Mouse (Mus musculus) hindbrain, embryonic 15.5 days (tissue): ENCODE measurements around the gene Ccr7. TPM values are rescaled to one million over a fixed set of nuclear protein-coding genes. Genes with fewer than 3 reads are reported as not detected.

Experiments used
- ATAC-seq: fragments of 200-750 bp; cut with Nextera tagmentation; 2 replicates; pipeline ENCODE4 v1.8.0; 2017; ENCODE audit warnings: low read depth, moderate number of reproducible peaks, moderate TSS enrichment; ENCODE audit not compliant: low FRiP score
- H3K27ac ChIP-seq: fragments of 300-500 bp; sonication (generic); replicated peaks from 2 replicates; pipeline ENCODE4 v1.5.1; 2015; ENCODE audit warnings: mild to moderate bottlenecking, inconsistent platforms
- H3K27me3 ChIP-seq: fragments of 300-500 bp; sonication (generic); 2 replicates; pipeline ENCODE4 v1.6.1; 2015; ENCODE audit warnings: control low read depth, inconsistent platforms
- H3K36me3 ChIP-seq: fragments of 300-500 bp; sonication (generic); 2 replicates; pipeline ENCODE4 v1.6.1; 2015; ENCODE audit warnings: control low read depth, inconsistent platforms
- H3K4me1 ChIP-seq: fragments of 300-500 bp; sonication (generic); replicated peaks from 2 replicates; pipeline ENCODE4 v1.6.1; 2015; ENCODE audit warnings: control low read depth, inconsistent platforms
- H3K4me2 ChIP-seq: fragments of 300-500 bp; sonication (generic); 2 replicates; pipeline ENCODE4 v1.6.1; 2015; ENCODE audit warnings: moderate library complexity, mild to moderate bottlenecking, inconsistent platforms
- H3K4me3 ChIP-seq: fragments of 300-500 bp; sonication (generic); 2 replicates; pipeline ENCODE4 v1.5.1; 2015; ENCODE audit warnings: mild to moderate bottlenecking, inconsistent platforms
- H3K9ac ChIP-seq: fragments of 300-500 bp; sonication (generic); 2 replicates; pipeline ENCODE4 v1.6.1; 2015; ENCODE audit warnings: inconsistent platforms
- H3K9me3 ChIP-seq: fragments of 300-500 bp; sonication (generic); 2 replicates; pipeline ENCODE4 v1.6.1; 2016; ENCODE audit warnings: control low read depth, inconsistent platforms
- WGBS: fragments of 180-500 bp; shearing (Covaris S2); methylation state at CpG from one replicate; pipeline ENCODE4 v1.1.7; 2015; 5-methylcytosine and 5-hydroxymethylcytosine counted together
- polyA plus RNA-seq: library from polyadenylated mRNA; unstranded; fragments of >200 nt; fragmentation: Nextera tagmentation; extraction: Ambion mirVana; gene quantifications from 2 replicates; pipeline ENCODE4 v1.2.1, GENCODE M21; 2015

The Ccr7 gene
- polyA plus RNA-seq, 1 experiment from 2014 or later, result 0.08 TPM

- no peak overlapping the region for H3K4me3 ChIP-seq
- no peaks in the 10 kb centered on the region for H3K36me3 ChIP-seq
- H3K4me2 ChIP-seq, result no peak overlapping the region
- H3K27ac ChIP-seq, result no peak overlapping the region
- no peaks in the 10 kb centered on the region for H3K4me1 ChIP-seq
- no peaks in the 10 kb centered on the region for H3K9me3 ChIP-seq
- 91% methylated on average over 2 of the region's 2 CpGs for WGBS
- ATAC-seq, result no peak
- H3K9ac ChIP-seq, result no peak overlapping the region
- no peaks in the 10 kb centered on the region for H3K27me3 ChIP-seq
These were observed 14.6 kb upstream of the Ccr7 start for GRCm38 (mm10) chr11:99169438-99169837.

GRCm38 (mm10) chr11:99168030-99168474 is 13.2 kb upstream of the Ccr7 start:
- Histone ChIP-seq H3K36me3 (no peaks in the 10 kb centered on the region), H3K4me3 (no peak overlapping the region), H3K4me1 (no peaks in the 10 kb centered on the region), H3K27me3 (no peaks in the 10 kb centered on the region), H3K9ac (no peak overlapping the region), H3K4me2 (no peak overlapping the region), H3K27ac (no peak overlapping the region), H3K9me3 (no peaks in the 10 kb centered on the region)
- no peak for ATAC-seq
- 64% methylated on average over 12 of the region's 12 CpGs for WGBS

- H3K9me3 ChIP-seq, result no peaks in the 10 kb centered on the region
- H3K4me2 ChIP-seq, result no peak overlapping the region
- no peaks in the 10 kb centered on the region for H3K36me3 ChIP-seq
- no peak for ATAC-seq
- H3K4me3 ChIP-seq, result no peak overlapping the region
- 89% methylated on average over 7 of the region's 7 CpGs for WGBS
- no peak overlapping the region for H3K27ac ChIP-seq
- no peaks in the 10 kb centered on the region for H3K4me1 ChIP-seq
- H3K9ac ChIP-seq, result no peak overlapping the region
- H3K27me3 ChIP-seq, result no peaks in the 10 kb centered on the region
These were observed 12.7 kb upstream of the Ccr7 start for GRCm38 (mm10) chr11:99167576-99167975.

GRCm38 (mm10) chr11:99166241-99166640 is 11.4 kb upstream of the Ccr7 start:
- no peaks in the 10 kb centered on the region for H3K4me1 ChIP-seq
- H3K4me3 ChIP-seq, result no peak overlapping the region
- H3K27ac ChIP-seq, result no peak overlapping the region
- H3K9me3 ChIP-seq, result no peaks in the 10 kb centered on the region
- no peak overlapping the region for H3K4me2 ChIP-seq
- no peak for ATAC-seq
- no peaks in the 10 kb centered on the region for H3K27me3 ChIP-seq
- 96% methylated on average over 7 of the region's 7 CpGs for WGBS
- H3K9ac ChIP-seq, result no peak overlapping the region
- H3K36me3 ChIP-seq, result no peaks in the 10 kb centered on the region

GRCm38 (mm10) chr11:99165031-99165752 is 10.3 kb upstream of the Ccr7 start:
- Histone ChIP-seq H3K27ac (no peak overlapping the region), H3K9ac (no peak overlapping the region), H3K9me3 (no peaks in the 10 kb centered on the region), H3K36me3 (no peaks in the 10 kb centered on the region), H3K4me1 (no peaks in the 10 kb centered on the region), H3K27me3 (no peaks in the 10 kb centered on the region), H3K4me2 (no peak overlapping the region), H3K4me3 (no peak overlapping the region)
- 69% methylated on average over 11 of the region's 11 CpGs for WGBS
- ATAC-seq, result no peak

- H3K4me2 ChIP-seq, result no peak overlapping the region
- ATAC-seq, result no peak
- WGBS, result 72% methylated on average over 10 of the region's 10 CpGs
These were observed 8.3 kb upstream of the Ccr7 start for GRCm38 (mm10) chr11:99162972-99163686.

GRCm38 (mm10) chr11:99161648-99162047 is 6.8 kb upstream of the Ccr7 start:
- ATAC-seq, result no peak
- H3K4me2 ChIP-seq, result no peak overlapping the region
- H3K4me3 ChIP-seq, result no peak overlapping the region
- no peaks in the 10 kb centered on the region for H3K9me3 ChIP-seq
- no peaks in the 10 kb centered on the region for H3K4me1 ChIP-seq
- H3K9ac ChIP-seq, result no peak overlapping the region
- H3K27me3 ChIP-seq, result no peaks in the 10 kb centered on the region
- H3K27ac ChIP-seq, result no peak overlapping the region
- no peaks in the 10 kb centered on the region for H3K36me3 ChIP-seq
- WGBS, result 58% methylated on average over 5 of the region's 5 CpGs

More at GRCm38 (mm10) chr11:99162972-99163686, 8.3 kb upstream of the Ccr7 start:
- Histone ChIP-seq H3K9me3 (no peaks in the 10 kb centered on the region), H3K4me1 (no peaks in the 10 kb centered on the region), H3K36me3 (no peaks in the 10 kb centered on the region), H3K4me3 (no peak overlapping the region), H3K27me3 (no peaks in the 10 kb centered on the region), H3K27ac (no peak overlapping the region), H3K9ac (no peak overlapping the region)

- WGBS, result 87% methylated on average over 6 of the region's 6 CpGs
- Histone ChIP-seq H3K27ac (no peak overlapping the region), H3K4me3 (no peak overlapping the region), H3K27me3 (no peaks in the 10 kb centered on the region), H3K9ac (no peak overlapping the region), H3K36me3 (no peaks in the 10 kb centered on the region), H3K9me3 (no peaks in the 10 kb centered on the region), H3K4me1 (no peaks in the 10 kb centered on the region), H3K4me2 (no peak overlapping the region)
- ATAC-seq, result no peak
These were observed 5.4 kb upstream of the Ccr7 start for GRCm38 (mm10) chr11:99160228-99160627.

GRCm38 (mm10) chr11:99155817-99156216 is 940 bp upstream of the Ccr7 start:
- H3K4me1 ChIP-seq, result no peaks in the 10 kb centered on the region
- no peaks in the 10 kb centered on the region for H3K27me3 ChIP-seq
- no peaks in the 10 kb centered on the region for H3K36me3 ChIP-seq
- 87% methylated on average over 9 of the region's 9 CpGs for WGBS
- no peak overlapping the region for H3K9ac ChIP-seq
- H3K9me3 ChIP-seq, result no peaks in the 10 kb centered on the region
- H3K4me3 ChIP-seq, result no peak overlapping the region
- H3K4me2 ChIP-seq, result no peak overlapping the region
- H3K27ac ChIP-seq, result no peak overlapping the region
- no peak for ATAC-seq

GRCm38 (mm10) chr11:99153767-99154753 is 817 bp downstream of the Ccr7 start:
- H3K27ac ChIP-seq, result no peak overlapping the region
- no peaks in the 10 kb centered on the region for H3K36me3 ChIP-seq
- no peak overlapping the region for H3K4me2 ChIP-seq
- H3K9ac ChIP-seq, result no peak overlapping the region
- H3K27me3 ChIP-seq, result no peaks in the 10 kb centered on the region
- no peak overlapping the region for H3K4me3 ChIP-seq
- H3K9me3 ChIP-seq, result no peaks in the 10 kb centered on the region
- WGBS, result 78% methylated on average over 7 of the region's 7 CpGs
- no peak for ATAC-seq
- H3K4me1 ChIP-seq, result 0 out of 2 replicates have a peak, but pooled peaks cover 7% of the 10 kb centered on the region

- ATAC-seq, result no peak
- Histone ChIP-seq H3K4me2 (no peak overlapping the region), H3K27me3 (no peaks in the 10 kb centered on the region), H3K4me3 (no peak overlapping the region), H3K36me3 (no peaks in the 10 kb centered on the region), H3K9me3 (no peaks in the 10 kb centered on the region), H3K9ac (no peak overlapping the region), H3K27ac (no peak overlapping the region), H3K4me1 (peaks cover 18% of the 10 kb centered on the region)
- WGBS, result 81% methylated on average over 7 of the region's 7 CpGs
These were observed 2.3 kb downstream of the Ccr7 start for GRCm38 (mm10) chr11:99152323-99153144.
